Mouse (Mus musculus) central nervous system, embryonic 14 days (tissue): ENCODE measurements around the gene Rassf6. TPM values are rescaled to one million over a fixed set of nuclear protein-coding genes. Genes with fewer than 3 reads are reported as not detected.

ENCODE experiments used
- polyA plus RNA-seq: library from polyadenylated mRNA; depleted of rRNA; stranded (reverse); fragments of >200 nt; gene quantifications from 2 replicates; pipeline ENCODE4 v1.2.3, GENCODE M21; 2012; rRNA removed

Gene Rassf6
- polyA plus RNA-seq: 0.59 and 0.64 TPM in 2 replicates

GRCm38 (mm10) chr5:90640286-90641217, at the start of gene Rassf6:
Gene Rassf6 (minus strand): TSS chr5:90640657.

GRCm38 (mm10) chr5:90560743-90561142, 79.7 kb downstream of the Rassf6 start, which contains the start of gene 5830473C10Rik:
Gene 5830473C10Rik (plus strand): TSS chr5:90561107.

Other genes starting within 250 kb of the Rassf6 start
- 0.11 and 1.1 TPM in 2 replicates for gene Alb, start 179.8 kb downstream of the Rassf6 start, polyA plus RNA-seq
- 0.34 and 1.3 TPM in 2 replicates for gene Afp, start 149.9 kb downstream of the Rassf6 start, polyA plus RNA-seq
- gene Afm, start 121.7 kb downstream of the Rassf6 start, polyA plus RNA-seq: not detected in 2 replicates
- gene 5830473C10Rik, start 79.5 kb downstream of the Rassf6 start, polyA plus RNA-seq: 0.04 and 0.09 TPM in 2 replicates
- gene Cxcl5, start 118.7 kb upstream of the Rassf6 start, polyA plus RNA-seq: 0.12 and 0.38 TPM in 2 replicates
- 0.84 and 1.7 TPM in 2 replicates for gene Ppbp, start 127.9 kb upstream of the Rassf6 start, polyA plus RNA-seq
- 27.8 and 29.7 TPM in 2 replicates for gene Pf4, start 131.8 kb upstream of the Rassf6 start, polyA plus RNA-seq
- gene Cxcl3, start 145.4 kb upstream of the Rassf6 start, polyA plus RNA-seq: 0.09 and 0.70 TPM in 2 replicates
- gene Cxcl15, start 153.9 kb upstream of the Rassf6 start, polyA plus RNA-seq: not detected in 2 replicates